Mouse (Mus musculus): ENCODE data around the gene Gm9970. TPM values are rescaled to one million over a fixed set of nuclear protein-coding genes. Genes with fewer than 3 reads are reported as not detected.
"Not testable (repeated sequence)": the region's sequence is repeated elsewhere in the genome, so short reads cannot be mapped to it uniquely, and the experiment has no call there.

Gm9970 gene
- polyA plus RNA-seq, 1 experiment from 2014 or later, result 0.45 TPM

DNA sequence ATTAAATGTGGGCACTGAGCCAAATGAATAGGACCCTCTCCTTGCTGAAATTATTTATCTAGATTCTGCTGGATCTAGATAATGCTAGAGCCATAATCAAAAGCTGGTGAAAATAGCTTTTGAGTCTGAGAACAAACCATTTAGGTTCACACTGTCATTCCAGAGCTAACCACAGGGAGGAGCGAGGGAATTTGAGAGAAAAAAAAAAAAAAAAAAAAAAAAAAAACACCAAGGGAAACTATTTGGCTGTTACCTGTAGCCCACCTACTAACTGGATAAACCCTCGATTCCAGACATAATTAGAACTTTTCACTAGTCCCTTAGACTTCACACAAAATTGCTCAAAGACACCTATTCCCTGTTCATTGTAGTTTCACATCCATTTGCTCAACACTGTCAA is 22.0 kb downstream of the Gm9970 start:
- Histone ChIP-seq H3K9ac (ENCODE audit: low read length) (no peak overlapping the region), H3K36me3 (ENCODE audit: control insufficient read depth, insufficient read depth, low read length) (no peaks in the 10 kb centered on the region), H3K27me3 (ENCODE audit: control insufficient read depth, insufficient read depth, low read length) (no peaks in the 10 kb centered on the region), H3K4me2 (ENCODE audit: low read depth, low read length) (peak overlapping the region; percentile 69), H3K27ac (ENCODE audit: low read length) (no peak overlapping the region; the same call in 1 of the 2 replicates), H3K9me3 (replicated peaks; ENCODE audit: control insufficient read depth, low read length) (no peaks in the 10 kb centered on the region), H3K4me3 (replicated peaks; ENCODE audit: low read length) (peak overlapping the region; percentile 87), H3K4me1 (ENCODE audit: control insufficient read depth, insufficient read depth, low read length) (peaks cover 4% of the 10 kb centered on the region)
- no peak for ATAC-seq (ENCODE audit: insufficient read depth, low FRiP score)
- WGBS, result 1% methylated on average over 2 of the region's 2 CpGs

DNA sequence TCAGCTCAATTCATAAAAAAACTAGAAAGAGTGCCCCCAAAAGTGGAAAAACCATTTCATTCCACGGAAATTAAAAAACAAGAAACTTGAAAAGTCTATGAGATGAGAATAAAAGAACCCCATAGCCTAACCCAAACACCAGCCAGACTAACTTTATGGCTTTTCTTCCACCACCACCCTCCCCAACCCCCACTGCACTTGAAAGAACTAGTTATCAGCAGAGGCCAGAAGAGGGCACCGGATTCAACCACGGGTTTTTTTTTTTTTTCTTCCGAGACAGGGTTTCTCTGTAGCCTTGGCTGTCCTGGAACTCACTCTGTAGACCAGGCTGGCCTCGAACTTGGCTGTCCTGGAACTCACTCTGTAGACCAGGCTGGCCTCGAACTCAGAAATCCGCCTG is 22.7 kb downstream of the Gm9970 start:
- 52% methylated on average over 7 of the region's 7 CpGs for WGBS
- H3K36me3 ChIP-seq (ENCODE audit: control insufficient read depth, insufficient read depth, low read length), result no peaks in the 10 kb centered on the region
- no peak overlapping the region for H3K4me2 ChIP-seq (ENCODE audit: low read depth, low read length)
- H3K4me1 ChIP-seq (ENCODE audit: control insufficient read depth, insufficient read depth, low read length), result peaks cover 4% of the 10 kb centered on the region
- H3K4me3 ChIP-seq (replicated peaks; ENCODE audit: low read length), result no peak overlapping the region
- no peaks in the 10 kb centered on the region for H3K9me3 ChIP-seq (replicated peaks; ENCODE audit: control insufficient read depth, low read length)
- ATAC-seq (ENCODE audit: insufficient read depth, low FRiP score), result no peak
- no peaks in the 10 kb centered on the region for H3K27me3 ChIP-seq (ENCODE audit: control insufficient read depth, insufficient read depth, low read length)
- H3K27ac ChIP-seq (ENCODE audit: low read length), result no peak overlapping the region
- no peak overlapping the region for H3K9ac ChIP-seq (ENCODE audit: low read length)

DNA sequence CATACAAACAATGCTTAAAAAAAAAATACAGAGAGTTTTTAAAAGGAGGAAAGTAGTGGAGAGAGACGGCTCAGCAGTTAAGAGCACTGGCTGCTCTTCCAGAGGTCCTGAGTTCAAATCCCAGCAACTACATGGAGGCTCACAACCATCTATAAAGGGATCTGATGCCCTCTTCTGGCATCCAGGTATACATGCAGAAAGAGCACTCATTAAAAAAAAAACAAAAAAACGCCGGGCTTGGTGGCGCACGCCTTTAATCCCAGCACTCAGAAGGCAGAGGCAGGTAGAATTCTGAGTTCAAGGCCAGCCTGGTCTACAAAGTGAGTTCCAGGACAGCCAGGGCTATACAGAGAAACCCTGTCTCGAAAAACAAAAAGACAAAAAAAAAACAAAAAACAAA is 24.5 kb downstream of the Gm9970 start:
- 84% methylated on average over 6 of the region's 6 CpGs for WGBS
- not testable (repeated sequence) for H3K4me1 ChIP-seq (ENCODE audit: control insufficient read depth, insufficient read depth, low read length); H3K9ac ChIP-seq (ENCODE audit: low read length); H3K9me3 ChIP-seq (replicated peaks; ENCODE audit: control insufficient read depth, low read length); ATAC-seq (ENCODE audit: insufficient read depth, low FRiP score); H3K4me2 ChIP-seq (ENCODE audit: low read depth, low read length); H3K27me3 ChIP-seq (ENCODE audit: control insufficient read depth, insufficient read depth, low read length); H3K4me3 ChIP-seq (replicated peaks; ENCODE audit: low read length); H3K27ac ChIP-seq (ENCODE audit: low read length); H3K36me3 ChIP-seq (ENCODE audit: control insufficient read depth, insufficient read depth, low read length)

DNA sequence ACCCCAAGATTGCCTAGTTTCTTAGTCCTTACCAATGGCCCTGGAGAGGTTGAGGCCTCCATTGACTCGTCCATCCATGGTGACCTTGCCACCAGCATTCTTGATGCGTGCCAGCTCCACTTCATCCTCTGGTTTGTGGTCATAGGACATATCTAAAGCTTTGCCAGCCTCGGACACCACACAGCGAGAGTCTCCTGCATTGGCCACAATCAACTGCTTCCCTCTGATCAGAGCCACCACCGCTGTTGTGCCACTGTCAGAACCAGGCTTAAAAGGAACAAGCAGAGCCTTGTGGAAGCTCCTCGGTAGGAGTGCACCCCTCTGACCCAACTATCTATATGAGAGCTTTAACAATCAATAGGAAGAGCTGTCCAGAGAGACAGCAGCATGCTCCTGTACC is 36.6 kb downstream of the Gm9970 start:
- Histone ChIP-seq H3K27me3 (ENCODE audit: control insufficient read depth, insufficient read depth, low read length) (no peaks in the 10 kb centered on the region), H3K36me3 (ENCODE audit: control insufficient read depth, insufficient read depth, low read length) (peaks cover 11% of the 10 kb centered on the region), H3K27ac (ENCODE audit: low read length) (no peak overlapping the region), H3K9ac (ENCODE audit: low read length) (no peak overlapping the region), H3K4me1 (ENCODE audit: control insufficient read depth, insufficient read depth, low read length) (peaks cover 12% of the 10 kb centered on the region), H3K9me3 (replicated peaks; ENCODE audit: control insufficient read depth, low read length) (0 out of 2 replicates have a peak, but pooled peaks cover 5% of the 10 kb centered on the region), H3K4me3 (replicated peaks; ENCODE audit: low read length) (no peak overlapping the region), H3K4me2 (ENCODE audit: low read depth, low read length) (no peak overlapping the region)
- ATAC-seq (ENCODE audit: insufficient read depth, low FRiP score), result no peak
- 89% methylated on average over 6 of the region's 6 CpGs for WGBS

DNA sequence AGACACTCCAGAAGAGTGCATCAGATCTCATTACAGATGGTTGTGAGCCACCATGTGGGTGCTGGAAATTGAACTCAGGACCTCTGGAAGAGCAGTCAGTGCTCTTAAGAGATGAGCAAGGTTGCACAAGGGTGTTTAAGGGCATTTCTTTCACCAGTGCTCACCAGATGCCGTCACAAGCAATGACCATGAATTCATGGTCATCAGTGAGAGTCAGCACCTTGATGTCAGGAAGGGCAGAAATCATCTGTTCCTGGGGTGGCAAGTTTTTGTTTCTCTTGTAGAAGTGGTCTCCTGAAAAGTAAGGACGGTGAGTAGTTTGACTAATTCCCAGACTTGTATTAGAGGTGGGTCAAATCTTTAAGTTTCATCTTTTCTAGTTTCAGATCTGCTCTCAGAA is 37.2 kb downstream of the Gm9970 start:
- H3K4me2 ChIP-seq (ENCODE audit: low read depth, low read length), result no peak overlapping the region
- H3K27ac ChIP-seq (ENCODE audit: low read length), result no peak overlapping the region
- peaks cover 12% of the 10 kb centered on the region for H3K4me1 ChIP-seq (ENCODE audit: control insufficient read depth, insufficient read depth, low read length)
- 0 out of 2 replicates have a peak, but pooled peaks cover 5% of the 10 kb centered on the region for H3K9me3 ChIP-seq (replicated peaks; ENCODE audit: control insufficient read depth, low read length)
- no peak overlapping the region for H3K4me3 ChIP-seq (replicated peaks; ENCODE audit: low read length)
- no peak for ATAC-seq (ENCODE audit: insufficient read depth, low FRiP score)
- no peak overlapping the region for H3K9ac ChIP-seq (ENCODE audit: low read length)
- H3K27me3 ChIP-seq (ENCODE audit: control insufficient read depth, insufficient read depth, low read length), result no peaks in the 10 kb centered on the region
- H3K36me3 ChIP-seq (ENCODE audit: control insufficient read depth, insufficient read depth, low read length), result peaks cover 15% of the 10 kb centered on the region
- WGBS, result 86% methylated on average over 2 of the region's 2 CpGs

DNA sequence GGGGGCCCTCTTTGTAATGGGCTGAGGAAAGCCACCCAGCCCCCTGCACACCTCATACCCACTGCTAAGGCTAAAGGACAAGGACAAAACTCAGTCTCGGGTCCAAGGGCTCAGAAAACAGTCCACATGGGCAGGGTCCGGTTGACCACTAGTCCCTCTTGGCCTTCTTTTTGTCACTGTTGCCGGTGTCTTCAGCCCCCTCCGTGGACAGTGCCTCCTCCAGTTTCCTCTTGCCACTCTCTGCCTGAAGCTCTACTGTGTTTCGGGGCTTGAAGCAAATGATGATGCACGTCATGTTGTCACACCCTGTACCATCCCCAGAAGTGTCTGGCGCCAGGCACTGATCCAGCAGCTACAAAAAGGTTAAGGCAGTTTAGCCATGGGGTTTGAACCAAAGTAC is 38.1 kb downstream of the Gm9970 start:
- H3K4me3 ChIP-seq (replicated peaks; ENCODE audit: low read length), result peak overlapping the region; percentile 80
- peak overlapping the region; percentile 89 for H3K27ac ChIP-seq (ENCODE audit: low read length)
- H3K27me3 ChIP-seq (ENCODE audit: control insufficient read depth, insufficient read depth, low read length), result no peaks in the 10 kb centered on the region
- no peak for ATAC-seq (ENCODE audit: insufficient read depth, low FRiP score)
- WGBS, result 90% methylated on average over 7 of the region's 7 CpGs
- peaks cover 20% of the 10 kb centered on the region for H3K36me3 ChIP-seq (ENCODE audit: control insufficient read depth, insufficient read depth, low read length)
- peak overlapping the region; percentile 81 for H3K9ac ChIP-seq (ENCODE audit: low read length)
- 0 out of 2 replicates have a peak, but pooled peaks cover 5% of the 10 kb centered on the region for H3K9me3 ChIP-seq (replicated peaks; ENCODE audit: control insufficient read depth, low read length)
- peak overlapping the region; percentile 90 for H3K4me2 ChIP-seq (ENCODE audit: low read depth, low read length)
- peaks cover 12% of the 10 kb centered on the region for H3K4me1 ChIP-seq (ENCODE audit: control insufficient read depth, insufficient read depth, low read length)

DNA sequence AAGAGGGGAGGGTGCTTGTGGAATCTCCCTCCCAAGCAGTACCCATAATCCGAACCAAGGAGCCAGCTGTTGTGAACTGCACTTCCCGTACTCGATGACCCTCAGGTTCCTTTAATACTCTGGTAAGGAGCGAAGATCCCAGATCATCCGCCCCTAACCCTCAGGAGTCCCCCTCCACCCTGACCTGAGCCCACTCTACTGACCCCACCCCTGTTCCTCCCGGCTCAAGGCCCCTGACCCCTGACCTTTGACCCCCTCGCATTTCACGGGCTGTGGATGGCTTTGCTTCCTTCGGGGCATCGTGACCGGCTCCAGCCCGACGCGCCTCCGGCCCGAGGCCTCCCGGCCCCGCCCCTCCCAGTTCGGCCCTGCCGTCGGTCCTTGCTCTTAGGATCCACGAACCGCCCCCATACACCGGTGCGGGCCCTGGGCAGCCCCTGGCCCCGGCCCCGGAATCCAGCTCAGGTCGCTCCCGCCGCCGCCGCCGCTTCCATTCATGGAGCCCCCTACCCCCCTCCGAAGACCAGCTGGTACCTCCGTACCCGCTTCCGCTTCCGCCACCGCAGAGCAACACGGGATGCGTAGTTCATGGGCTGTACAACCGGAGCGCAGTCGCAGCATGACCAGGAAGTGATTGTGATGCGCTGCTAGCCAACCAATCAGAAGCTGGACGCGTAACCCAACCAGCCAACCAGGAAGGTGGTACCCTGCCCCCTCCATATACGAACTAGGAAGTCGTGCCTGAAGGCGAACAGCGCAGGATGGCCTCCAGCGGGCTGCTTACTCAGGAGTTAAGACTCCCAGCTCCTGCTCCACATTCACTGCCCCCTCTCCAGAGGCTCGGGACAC is 39.1 kb downstream of the Gm9970 start, which contains the start of gene Zfp513:
TSS of gene Zfp513 (minus strand) at position 562 of the 849 bp plus-strand sequence.
- Histone ChIP-seq H3K9ac (ENCODE audit: low read length) (peak within 1 kb of the TSS; percentile 90), H3K4me2 (ENCODE audit: low read depth, low read length) (peak within 1 kb of the TSS; percentile 90), H3K36me3 (ENCODE audit: control insufficient read depth, insufficient read depth, low read length) (peaks cover 25% of the 10 kb centered on the region), H3K27ac (ENCODE audit: low read length) (peak within 1 kb of the TSS; percentile 89), H3K4me3 (replicated peaks; ENCODE audit: low read length) (peak within 1 kb of the TSS; percentile 80), H3K4me1 (ENCODE audit: control insufficient read depth, insufficient read depth, low read length) (peaks cover 12% of the 10 kb centered on the region), H3K9me3 (replicated peaks; ENCODE audit: control insufficient read depth, low read length) (0 out of 2 replicates have a peak, but pooled peaks cover 5% of the 10 kb centered on the region), H3K27me3 (ENCODE audit: control insufficient read depth, insufficient read depth, low read length) (no peaks in the 10 kb centered on the region)
- peak; percentile 97 for ATAC-seq (ENCODE audit: insufficient read depth, low FRiP score)
- under 1% methylated on average over 53 of the region's 53 CpGs for whole genome bisulfite sequencing

DNA sequence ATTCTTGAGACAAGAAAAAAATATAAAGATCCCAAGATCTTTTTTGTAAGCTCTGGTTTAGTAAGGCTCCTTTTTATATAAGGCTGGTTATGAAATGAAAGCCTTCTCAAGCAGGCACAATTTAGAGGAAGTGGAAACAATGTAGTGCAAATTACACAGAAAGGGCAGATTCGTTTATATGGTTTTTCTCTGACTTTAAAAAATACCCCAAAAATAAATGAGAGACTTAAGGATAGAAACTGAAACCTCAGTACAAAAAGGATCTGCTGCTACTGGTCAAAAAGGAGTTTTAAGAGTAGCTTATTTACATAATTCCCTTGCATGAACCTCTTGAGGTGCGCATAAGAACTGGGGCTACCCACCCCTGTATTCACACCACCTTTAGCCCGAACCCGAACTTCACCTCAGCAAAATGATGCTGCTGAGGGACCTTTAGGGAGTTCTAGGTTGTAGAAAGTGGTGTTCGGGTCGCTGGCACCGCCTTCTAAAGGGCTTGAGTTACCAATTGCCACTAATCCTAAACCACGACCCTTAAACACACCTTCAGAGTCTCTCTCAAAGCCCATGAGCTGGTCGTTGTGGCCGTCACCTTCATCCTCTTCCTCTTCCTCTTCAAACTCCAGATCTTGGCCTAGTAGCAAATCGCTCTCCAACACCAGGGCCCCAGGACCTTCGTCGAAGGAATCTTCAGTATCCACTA is 39.8 kb downstream of the Gm9970 start:
- 0 out of 2 replicates have a peak, but pooled peaks cover 5% of the 10 kb centered on the region for H3K9me3 ChIP-seq (replicated peaks; ENCODE audit: control insufficient read depth, low read length)
- H3K36me3 ChIP-seq (ENCODE audit: control insufficient read depth, insufficient read depth, low read length), result peaks cover 33% of the 10 kb centered on the region
- H3K4me2 ChIP-seq (ENCODE audit: low read depth, low read length), result peak overlapping the region; percentile 78
- 14% methylated on average over 13 of the region's 13 CpGs for WGBS
- peak overlapping the region; percentile 90 for H3K9ac ChIP-seq (ENCODE audit: low read length)
- no peaks in the 10 kb centered on the region for H3K27me3 ChIP-seq (ENCODE audit: control insufficient read depth, insufficient read depth, low read length)
- H3K4me1 ChIP-seq (ENCODE audit: control insufficient read depth, insufficient read depth, low read length), result peaks cover 12% of the 10 kb centered on the region
- ATAC-seq (ENCODE audit: insufficient read depth, low FRiP score), result no peak
- peak overlapping the region; percentile 83 for H3K27ac ChIP-seq (ENCODE audit: low read length)
- peak overlapping the region; percentile 80 for H3K4me3 ChIP-seq (replicated peaks; ENCODE audit: low read length)

DNA sequence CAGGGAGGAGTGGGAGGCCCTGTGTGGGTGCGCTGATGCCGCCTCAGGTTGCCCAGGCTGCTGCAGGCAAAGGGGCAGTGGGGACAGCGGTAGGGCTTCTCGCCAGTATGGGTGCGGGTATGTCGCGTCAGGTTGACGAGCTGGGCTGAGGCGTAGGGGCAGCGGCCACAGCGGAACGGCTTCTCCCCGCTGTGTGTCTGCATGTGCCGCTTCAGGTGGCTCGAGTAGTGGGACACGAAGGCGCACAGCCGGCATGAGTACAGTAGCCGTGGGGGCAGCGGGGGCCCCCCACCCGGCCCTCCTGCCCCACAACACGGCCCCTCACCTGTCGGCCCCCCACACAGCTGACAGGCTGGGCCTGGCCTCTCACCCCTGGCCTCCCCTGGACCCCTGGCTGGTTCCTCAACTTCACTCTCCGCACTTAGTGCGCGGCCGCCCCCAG is 40.7 kb downstream of the Gm9970 start:
- ATAC-seq (ENCODE audit: insufficient read depth, low FRiP score), result no peak
- H3K4me2 ChIP-seq (ENCODE audit: low read depth, low read length), result 0 out of 2 replicates have a peak overlapping the region, but pooled peaks have one; percentile 78
- 88% methylated on average over 27 of the region's 27 CpGs for WGBS
- no peak overlapping the region for H3K4me3 ChIP-seq (replicated peaks; ENCODE audit: low read length)
- no peak overlapping the region for H3K9ac ChIP-seq (ENCODE audit: low read length)
- peaks cover 12% of the 10 kb centered on the region for H3K4me1 ChIP-seq (ENCODE audit: control insufficient read depth, insufficient read depth, low read length)
- peaks cover 39% of the 10 kb centered on the region for H3K36me3 ChIP-seq (ENCODE audit: control insufficient read depth, insufficient read depth, low read length)
- no peak overlapping the region for H3K27ac ChIP-seq (ENCODE audit: low read length)
- 0 out of 2 replicates have a peak, but pooled peaks cover 5% of the 10 kb centered on the region for H3K9me3 ChIP-seq (replicated peaks; ENCODE audit: control insufficient read depth, low read length)
- H3K27me3 ChIP-seq (ENCODE audit: control insufficient read depth, insufficient read depth, low read length), result no peaks in the 10 kb centered on the region
